Mouse (Mus musculus) kidney, embryonic 14.5 days (tissue): ENCODE data around the gene Elob. TPM values are rescaled to one million over a fixed set of nuclear protein-coding genes. Genes with fewer than 3 reads are reported as not detected.

ENCODE experiments used
- ATAC-seq: fragments of 200-750 bp; cut with Nextera tagmentation; 2 replicates; pipeline ENCODE4 v1.8.0; 2017; ENCODE audit warnings: moderate number of reproducible peaks, mild to moderate bottlenecking, moderate TSS enrichment, moderate library complexity; ENCODE audit not compliant: low FRiP score, low TSS enrichment
- H3K27ac ChIP-seq: fragments of 300-500 bp; sonication (generic); 2 replicates; pipeline ENCODE4 v1.5.1; 2014; ENCODE audit warnings: low read depth, mild to moderate bottlenecking, low read length, moderate library complexity, mixed read lengths
- H3K27me3 ChIP-seq: fragments of 300-500 bp; sonication (generic); 2 replicates; pipeline ENCODE4 v1.6.1; 2014; ENCODE audit warnings: mild to moderate bottlenecking, low read length; ENCODE audit not compliant: control insufficient read depth, insufficient read depth
- H3K36me3 ChIP-seq: fragments of 300-500 bp; sonication (generic); 2 replicates; pipeline ENCODE4 v1.6.1; 2014; ENCODE audit warnings: low read length, mixed read lengths; ENCODE audit not compliant: control insufficient read depth, insufficient read depth
- H3K4me1 ChIP-seq: fragments of 300-500 bp; sonication (generic); 2 replicates; pipeline ENCODE4 v1.6.1; 2014; ENCODE audit warnings: low read length, mixed read lengths; ENCODE audit not compliant: control insufficient read depth, insufficient read depth
- H3K4me2 ChIP-seq: fragments of 300-500 bp; sonication (generic); replicated peaks from 2 replicates; pipeline ENCODE4 v1.6.1; 2014; ENCODE audit warnings: low read depth, mild to moderate bottlenecking, low read length
- H3K4me3 ChIP-seq: fragments of 300-500 bp; sonication (generic); 2 replicates; pipeline ENCODE4 v1.5.1; 2014; ENCODE audit warnings: mild to moderate bottlenecking, low read length
- H3K9ac ChIP-seq: fragments of 300-500 bp; sonication (generic); 2 replicates; pipeline ENCODE4 v1.6.1; 2014; ENCODE audit warnings: low read depth, mild to moderate bottlenecking, low read length, moderate library complexity
- H3K9me3 ChIP-seq: fragments of 300-500 bp; sonication (generic); 2 replicates; pipeline ENCODE4 v1.6.1; 2016; ENCODE audit warnings: low read length; ENCODE audit not compliant: control insufficient read depth
- WGBS: fragments of 180-500 bp; shearing (Covaris S2); extraction: QIAGEN DNeasy Blood & Tissue Kit; methylation state at CpG from one replicate; pipeline ENCODE4 v1.1.7; 2014; 5-methylcytosine and 5-hydroxymethylcytosine counted together
- polyA plus RNA-seq: library from polyadenylated mRNA; unstranded; fragments of >200 nt; fragmentation: Nextera tagmentation; extraction: Ambion mirVana; gene quantifications from 2 replicates; pipeline ENCODE4 v1.2.1, GENCODE M21; 2014

Gene Elob
- polyA plus RNA-seq, 1 experiment from 2014 or later = 982 TPM

DNA sequence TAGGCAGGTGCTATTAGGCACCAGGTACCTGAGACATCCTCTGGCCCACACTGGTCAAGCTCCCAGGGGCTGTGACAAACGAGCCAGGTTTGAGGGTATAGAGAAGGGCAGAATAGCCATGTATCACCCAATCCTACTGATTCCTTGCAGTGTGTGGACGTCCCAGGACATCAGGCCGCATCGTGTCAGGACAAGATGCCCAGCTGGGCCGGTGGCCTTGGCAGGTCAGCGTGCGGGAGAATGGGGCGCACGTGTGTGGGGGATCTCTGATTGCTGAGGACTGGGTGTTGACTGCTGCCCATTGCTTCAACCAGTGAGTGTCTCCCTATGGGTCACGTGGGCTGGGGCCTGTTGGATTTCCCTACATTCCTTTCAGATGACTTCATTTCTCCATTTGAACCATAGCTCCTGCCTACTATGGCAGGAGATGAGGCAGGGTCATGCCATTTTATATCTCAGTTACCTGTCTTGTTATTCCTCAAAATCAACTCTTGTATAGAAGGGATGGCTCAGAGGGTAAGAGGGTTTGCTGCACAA, 25.4 kb upstream of the Elob start:
- 88% methylated on average over 10 of the region's 10 CpGs for WGBS
- H3K27ac ChIP-seq = no peak overlapping the region
- H3K9ac ChIP-seq = no peak overlapping the region
- H3K27me3 ChIP-seq = no peaks in the 10 kb centered on the region
- H3K4me3 ChIP-seq = no peak overlapping the region
- no peak overlapping the region for H3K4me2 ChIP-seq
- no peaks in the 10 kb centered on the region for H3K36me3 ChIP-seq
- H3K9me3 ChIP-seq = 0 out of 2 replicates have a peak, but pooled peaks cover 2% of the 10 kb centered on the region
- ATAC-seq = no peak
- no peaks in the 10 kb centered on the region for H3K4me1 ChIP-seq

GRCm38 (mm10) chr17:23853292-23853691, 24.4 kb upstream of the Elob start:
- Histone ChIP-seq H3K9ac (no peak overlapping the region), H3K36me3 (no peaks in the 10 kb centered on the region), H3K4me1 (no peaks in the 10 kb centered on the region), H3K27me3 (no peaks in the 10 kb centered on the region), H3K27ac (no peak overlapping the region), H3K4me2 (no peak overlapping the region), H3K9me3 (0 out of 2 replicates have a peak, but pooled peaks cover 2% of the 10 kb centered on the region), H3K4me3 (no peak overlapping the region)
- WGBS = 40% methylated on average over 5 of the region's 5 CpGs
- ATAC-seq = peak; percentile 25; the same call in 1 of the 2 replicates

DNA sequence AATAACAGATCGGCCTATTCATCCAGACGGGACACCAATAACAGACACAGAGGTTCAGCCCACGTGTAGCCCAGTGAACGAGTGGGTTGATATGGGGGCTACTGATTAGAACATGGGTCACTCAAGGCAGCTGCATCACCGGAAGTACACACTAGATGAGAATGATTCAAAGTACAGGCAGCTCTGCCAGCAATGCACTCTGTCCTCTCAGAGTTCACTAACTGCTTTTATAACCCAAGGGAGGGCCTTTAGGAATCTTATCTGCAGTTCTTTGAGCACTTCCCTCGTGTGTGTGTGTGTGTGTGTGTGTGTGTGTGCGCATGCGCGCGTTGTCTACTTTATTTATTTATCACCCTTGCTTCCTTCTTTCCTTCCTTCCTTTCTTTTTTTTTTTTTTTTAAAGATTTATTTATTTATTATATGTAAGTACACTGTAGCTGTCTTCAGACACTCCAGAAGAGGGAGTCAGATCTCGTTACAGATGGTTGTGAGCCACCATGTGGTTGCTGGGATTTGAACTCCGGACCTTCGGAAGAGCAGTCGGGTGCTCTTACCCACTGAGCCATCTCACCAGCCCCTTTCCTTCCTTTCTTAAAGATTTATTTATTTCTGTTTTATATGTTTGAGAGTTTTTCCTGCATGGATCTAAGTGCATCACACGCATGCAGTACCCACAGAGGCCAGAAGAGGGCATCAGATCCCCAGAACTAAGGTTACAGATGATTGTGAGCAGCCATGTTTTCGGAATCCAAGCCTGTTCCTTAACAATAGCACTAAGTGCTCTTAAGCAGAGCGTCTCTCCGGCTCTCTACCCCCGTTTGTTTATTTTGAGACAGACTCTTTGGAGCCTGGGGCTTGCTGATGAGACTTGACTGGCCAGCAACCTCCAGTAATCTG, 22.2 kb upstream of the Elob start:
- H3K27ac ChIP-seq = no peak overlapping the region
- H3K9me3 ChIP-seq = 0 out of 2 replicates have a peak, but pooled peaks cover 2% of the 10 kb centered on the region
- no peak overlapping the region for H3K4me2 ChIP-seq
- H3K9ac ChIP-seq = no peak overlapping the region
- no peaks in the 10 kb centered on the region for H3K36me3 ChIP-seq
- ATAC-seq = no peak
- no peaks in the 10 kb centered on the region for H3K27me3 ChIP-seq
- no peaks in the 10 kb centered on the region for H3K4me1 ChIP-seq
- no peak overlapping the region for H3K4me3 ChIP-seq
- WGBS = 56% methylated on average over 18 of the region's 19 CpGs

DNA sequence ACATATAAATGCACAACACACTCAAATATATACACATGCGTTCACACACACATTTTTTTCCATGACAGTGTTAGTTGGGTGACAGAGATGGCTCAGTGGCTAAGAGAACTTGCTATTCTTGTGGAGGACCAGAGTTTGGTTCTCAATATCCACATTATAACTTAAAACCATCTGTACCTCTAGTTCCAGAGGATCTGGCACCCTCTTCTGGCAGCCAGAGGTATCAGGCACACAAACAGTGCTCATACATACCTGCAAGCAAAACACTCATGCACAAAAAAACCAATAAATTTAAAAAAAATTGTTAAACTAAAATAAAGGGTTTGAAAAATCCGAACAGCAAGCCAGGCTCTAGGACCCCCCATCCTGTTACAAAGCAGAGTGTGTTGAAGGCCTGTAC, 21.1 kb upstream of the Elob start:
- H3K9ac ChIP-seq = no peak overlapping the region
- ATAC-seq = no peak
- 70% methylated on average over 2 of the region's 2 CpGs for WGBS
- H3K4me2 ChIP-seq = no peak overlapping the region
- H3K9me3 ChIP-seq = 0 out of 2 replicates have a peak, but pooled peaks cover 2% of the 10 kb centered on the region
- no peak overlapping the region for H3K4me3 ChIP-seq
- no peak overlapping the region for H3K27ac ChIP-seq
- H3K27me3 ChIP-seq = no peaks in the 10 kb centered on the region
- H3K4me1 ChIP-seq = no peaks in the 10 kb centered on the region
- H3K36me3 ChIP-seq = no peaks in the 10 kb centered on the region

- H3K27ac ChIP-seq = no peak within 1 kb of the TSS
- H3K9ac ChIP-seq = peak within 1 kb of the TSS; percentile 1; the same call in 1 of the 2 replicates
- peak within 1 kb of the TSS; percentile 18 for H3K4me3 ChIP-seq
- 16% methylated on average over 19 of the region's 19 CpGs for WGBS
- no peaks in the 10 kb centered on the region for H3K9me3 ChIP-seq
- no peaks in the 10 kb centered on the region for H3K4me1 ChIP-seq
- peak; percentile 54 for ATAC-seq
- H3K4me2 ChIP-seq = peak within 1 kb of the TSS; percentile 34
- H3K27me3 ChIP-seq = no peaks in the 10 kb centered on the region
- H3K36me3 ChIP-seq = no peaks in the 10 kb centered on the region
Observed at GRCm38 (mm10) chr17:23843812-23844273, 14.9 kb upstream of the Elob start, which contains the start of the genes Prss32 and Prss41. Gene Prss32 (plus strand): TSS chr17:23843855. Gene Prss41 (minus strand): TSS chr17:23844172.

- H3K9me3 ChIP-seq = no peaks in the 10 kb centered on the region
- H3K9ac ChIP-seq = 0 out of 2 replicates have a peak overlapping the region, but pooled peaks have one; percentile 1
- H3K4me2 ChIP-seq = peak overlapping the region; percentile 34
- no peaks in the 10 kb centered on the region for H3K36me3 ChIP-seq
- peak; percentile 55 for ATAC-seq
- H3K4me3 ChIP-seq = peak overlapping the region; percentile 18; the same call in 1 of the 2 replicates
- no peaks in the 10 kb centered on the region for H3K27me3 ChIP-seq
- H3K4me1 ChIP-seq = no peaks in the 10 kb centered on the region
- H3K27ac ChIP-seq = no peak overlapping the region
- WGBS = 49% methylated on average over 23 of the region's 23 CpGs
Observed at GRCm38 (mm10) chr17:23843141-23843811, 14.3 kb upstream of the Elob start.

DNA sequence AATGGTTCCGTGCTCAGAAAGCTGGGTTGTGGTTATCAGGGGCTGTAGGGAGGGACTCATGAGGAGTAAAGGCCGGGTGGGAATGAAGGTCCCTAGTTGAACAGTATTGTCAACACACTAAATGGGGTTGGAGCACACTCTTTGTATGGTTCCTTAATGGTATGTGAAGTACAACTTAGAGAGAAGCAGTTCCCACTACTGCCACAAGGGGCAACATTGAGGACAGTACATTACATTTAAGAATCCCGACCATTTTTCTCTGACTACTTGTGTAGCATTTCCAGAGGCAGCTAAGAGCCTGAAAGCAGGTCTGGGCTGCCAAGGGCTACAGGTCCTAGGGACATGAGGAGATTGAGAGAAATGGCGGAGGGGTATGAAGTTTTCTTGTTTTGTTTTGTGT, 12.2 kb upstream of the Elob start:
- ATAC-seq = no peak
- Histone ChIP-seq H3K4me2 (no peak overlapping the region), H3K9ac (no peak overlapping the region), H3K4me3 (no peak overlapping the region), H3K27ac (no peak overlapping the region), H3K36me3 (no peaks in the 10 kb centered on the region), H3K4me1 (no peaks in the 10 kb centered on the region), H3K27me3 (no peaks in the 10 kb centered on the region), H3K9me3 (no peaks in the 10 kb centered on the region)
- WGBS = 35% methylated on average over 4 of the region's 4 CpGs

GRCm38 (mm10) chr17:23836006-23836575, 7.2 kb upstream of the Elob start, which contains the start of gene Prss33:
Gene Prss33 (minus strand): TSS chr17:23836056.
- no peak for ATAC-seq
- no peaks in the 10 kb centered on the region for H3K4me1 ChIP-seq
- 74% methylated on average over 8 of the region's 8 CpGs for WGBS

More at GRCm38 (mm10) chr17:23836006-23836575, 7.2 kb upstream of the Elob start, which contains the start of gene Prss33:
- no peak within 1 kb of the TSS for H3K4me2 ChIP-seq
- H3K27ac ChIP-seq = no peak within 1 kb of the TSS
- H3K4me3 ChIP-seq = no peak within 1 kb of the TSS
- no peaks in the 10 kb centered on the region for H3K27me3 ChIP-seq
- H3K9me3 ChIP-seq = no peaks in the 10 kb centered on the region
- H3K36me3 ChIP-seq = no peaks in the 10 kb centered on the region
- no peak within 1 kb of the TSS for H3K9ac ChIP-seq
